Mouse (Mus musculus) thymus, adult 2 months (tissue): Measurements from ENCODE around the gene Frmd4a.

Source experiments
- CTCF ChIP-seq: fragments of 200-500 bp; IDR thresholded peaks from 2 replicates; pipeline ENCODE4 v1.5.1; 2012; ENCODE audit warnings: mild to moderate bottlenecking, control low read depth, low read length, moderate library complexity, borderline replicate concordance; ENCODE audit not compliant: control insufficient read depth, poor library complexity, insufficient read depth; ENCODE audit errors: extremely low read depth
- POLR2A ChIP-seq: fragments of 200-500 bp; IDR thresholded peaks from 2 replicates; pipeline ENCODE4 v1.6.1; 2012; ENCODE audit warnings: mild to moderate bottlenecking, low read length, control low read depth, moderate library complexity; ENCODE audit not compliant: control insufficient read depth, poor library complexity, insufficient read depth; ENCODE audit errors: extremely low read depth

DNA sequence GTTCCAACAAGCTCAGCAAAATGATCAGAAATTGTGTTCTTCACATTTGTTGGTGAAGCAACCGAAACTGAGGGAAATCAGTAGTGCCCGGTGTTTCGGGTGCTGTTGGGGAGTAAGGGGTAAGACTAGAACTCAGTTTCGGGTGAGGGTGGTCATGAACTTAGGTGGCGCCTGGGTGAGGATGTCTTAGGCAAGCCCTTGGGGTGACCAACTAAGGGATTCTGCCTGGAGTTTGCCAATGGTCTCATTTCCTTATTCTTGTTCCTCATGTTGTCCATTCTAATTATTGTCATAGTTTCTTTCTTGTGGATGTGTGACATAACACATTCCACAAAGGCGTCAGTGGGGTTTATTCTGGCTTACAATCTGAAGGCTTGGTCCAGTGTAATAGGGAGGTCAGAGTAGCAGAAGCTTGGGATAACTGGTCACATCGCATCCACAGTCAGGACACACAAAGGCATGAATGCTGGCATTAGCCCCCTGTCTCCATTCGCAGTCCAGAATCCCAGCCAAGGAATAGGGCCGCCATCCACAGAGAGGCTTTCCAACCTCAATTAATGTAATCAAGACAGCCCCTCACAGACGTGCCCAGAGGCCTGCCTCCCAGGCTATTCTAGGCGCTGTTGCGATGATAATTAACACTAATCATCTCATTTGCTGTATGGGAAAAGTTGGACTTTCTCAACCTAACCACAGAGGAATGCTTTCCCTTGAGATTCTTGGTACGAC is 490.5 kb downstream of the Frmd4a start:
- TF ChIP-seq POLR2A: no peak
- no peak for TF ChIP-seq CTCF
